Mouse (Mus musculus): ENCODE results near the gene Oscp1.

- TF ChIP-seq CTCF (IDR thresholded peaks at IDR 0.05; ENCODE audit: low read depth) (no peak), EP300 (IDR thresholded peaks at IDR 0.05; ENCODE audit: low read depth) (no peak)
Measured at GRCm38 (mm10) chr4:126134639-126135038, 76.3 kb downstream of the Oscp1 start.
